Mouse (Mus musculus) layer of hippocampus, postnatal 25 days (tissue): ENCODE data around the gene Gm20431. TPM values are rescaled to one million over a fixed set of nuclear protein-coding genes. Genes with fewer than 3 reads are reported as not detected.
A peak's percentile ranks its signal among the peaks of the same experiment; 100 is the strongest.
"Not testable (repeated sequence)": the region's sequence is repeated elsewhere in the genome, so short reads cannot be mapped to it uniquely, and the experiment has no call there.

Source experiments
- DNase-seq, 2 experiments: peaks; one replicate each; pipeline ENCODE4 v3.0.0; 2022; ENCODE audit warnings: mixed read lengths in 2 of 2, low spot score in 1 of 2; ENCODE audit errors: extremely low spot score in 1 of 2
- total RNA-seq, 2 experiments: library from RNA; stranded (reverse); gene quantifications; 2 replicates each; pipeline ENCODE4 v1.2.3; 2021

The Gm20431 gene
- total RNA-seq, 2 experiments from 2014 or later = 51.0 to 51.3 TPM

DNA sequence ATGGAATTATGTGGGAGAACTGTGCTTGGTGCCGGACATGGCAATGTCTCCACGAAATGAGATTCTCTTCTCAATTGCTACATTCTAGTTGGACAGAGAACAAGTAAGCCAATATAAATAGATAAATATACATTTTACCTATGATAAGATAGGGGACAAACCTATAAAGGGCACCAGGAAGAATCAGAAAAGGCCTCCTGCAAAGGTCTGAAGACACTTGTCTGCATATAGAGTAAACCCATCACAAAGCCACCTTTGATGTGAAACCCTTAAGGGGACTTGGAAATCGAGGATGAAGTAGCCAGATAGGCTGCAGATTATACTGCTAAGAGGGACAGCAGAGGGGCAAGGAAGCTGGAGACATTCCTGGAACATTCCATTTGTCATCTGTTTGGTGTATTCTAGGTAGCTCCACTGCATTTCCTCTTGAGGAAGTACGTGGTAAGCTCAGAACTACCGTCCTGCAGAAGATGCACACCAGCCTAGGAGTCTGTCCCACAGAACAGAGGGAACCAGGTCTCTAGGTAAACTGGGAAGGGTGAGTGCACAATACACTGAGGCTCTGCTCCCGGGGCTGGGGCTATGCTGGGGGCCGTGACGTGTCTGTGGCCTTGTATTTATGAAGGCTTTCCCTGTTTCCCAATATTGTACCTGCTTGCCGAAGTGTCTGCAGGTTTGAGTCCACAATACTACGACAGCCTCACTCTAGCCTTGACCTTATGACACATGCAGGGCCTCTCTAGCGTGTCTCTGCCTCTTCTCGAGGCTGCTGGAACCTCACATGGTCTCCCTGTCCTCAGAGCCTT lies 28.4 kb downstream of the Gm20431 start:
- no peak for DNase-seq

DNA sequence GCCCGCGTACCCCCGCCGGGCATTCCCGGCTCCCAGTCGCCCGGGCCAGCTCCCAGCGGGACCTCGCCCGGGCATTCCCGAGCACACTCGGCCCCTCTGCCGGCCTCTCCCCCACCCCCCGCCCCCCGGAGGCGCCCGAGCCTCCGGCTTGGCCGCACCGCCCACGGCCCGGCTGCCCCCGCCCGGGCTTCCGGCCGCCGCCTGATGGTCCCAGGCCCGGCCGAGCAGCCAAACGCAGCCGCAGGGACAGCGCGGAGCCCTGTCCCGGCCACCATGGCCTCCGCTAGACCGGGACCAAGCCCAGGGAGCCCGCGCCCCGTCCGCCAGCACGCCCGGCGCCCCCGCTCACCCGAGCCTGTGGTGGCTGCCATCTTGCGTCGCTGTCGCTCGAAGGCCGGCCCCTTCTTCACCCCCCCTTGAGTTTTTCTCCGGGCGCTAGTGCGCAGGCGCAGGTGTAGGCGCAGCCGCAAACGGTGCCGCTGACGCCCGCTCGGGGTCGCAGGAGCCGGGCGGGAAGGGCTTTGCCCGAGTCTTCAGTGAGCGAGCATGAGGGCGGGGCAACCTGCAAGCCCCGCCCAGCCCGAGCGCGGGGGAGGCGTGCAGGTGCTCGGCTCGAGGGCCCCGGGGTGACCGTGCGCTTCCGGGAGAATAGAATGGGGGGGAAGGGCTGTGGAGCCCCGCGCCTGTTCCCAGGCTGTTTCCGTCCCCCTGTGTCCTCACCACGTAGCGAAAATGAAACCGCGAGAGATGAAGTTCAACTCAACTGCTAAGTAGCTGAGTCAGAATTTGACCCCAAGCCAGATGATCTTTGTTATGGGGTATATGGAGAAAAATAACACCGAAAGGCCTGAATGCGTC lies 29.5 kb downstream of the Gm20431 start, which contains the start of gene Ube2v1:
TSS of gene Ube2v1 (minus strand) at position 505 of the 858 bp plus-strand sequence.
- peak; percentile 90 to 96 for DNase-seq

DNA sequence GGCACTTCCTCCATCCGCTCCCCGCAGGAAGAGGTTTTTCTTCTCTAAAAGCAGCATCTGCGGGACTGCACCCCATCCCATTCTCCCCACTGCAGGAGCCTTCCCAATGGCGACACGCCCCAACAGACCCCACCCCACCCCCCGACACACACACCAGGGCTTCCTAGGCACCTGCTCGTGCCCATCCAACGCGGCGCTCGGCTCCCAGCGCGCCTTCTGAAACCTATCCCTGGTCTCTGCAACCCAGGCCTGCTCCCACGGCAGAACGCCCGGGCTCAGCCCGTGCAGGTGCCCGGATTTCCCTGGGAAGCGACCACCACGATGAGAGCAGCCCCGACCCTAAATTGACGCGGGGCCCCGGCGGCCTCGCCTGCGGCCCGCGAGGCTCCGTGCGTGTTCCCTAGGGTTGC lies 30.1 kb downstream of the Gm20431 start:
- DNase-seq = peak; percentile 28 to 52

DNA sequence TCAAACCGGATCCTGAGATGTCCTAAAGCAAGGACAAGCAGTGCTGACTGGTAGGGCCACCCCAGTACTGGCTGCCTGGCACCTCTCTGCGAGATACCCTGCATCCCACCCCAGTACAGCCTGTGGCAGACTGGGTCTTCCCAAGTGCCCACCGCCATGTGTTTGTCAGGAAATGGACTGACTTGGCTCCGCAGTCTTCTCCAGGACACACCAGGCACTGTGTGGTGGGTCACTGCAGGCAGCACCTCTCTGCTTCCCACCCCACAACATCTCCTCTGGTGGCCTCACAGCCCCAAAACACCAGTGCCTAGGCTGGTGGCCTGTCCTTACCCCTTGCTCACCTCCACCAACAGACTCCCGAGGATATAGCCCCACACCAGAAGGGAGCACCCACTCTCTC lies 30.9 kb downstream of the Gm20431 start:
- no peak for DNase-seq

DNA sequence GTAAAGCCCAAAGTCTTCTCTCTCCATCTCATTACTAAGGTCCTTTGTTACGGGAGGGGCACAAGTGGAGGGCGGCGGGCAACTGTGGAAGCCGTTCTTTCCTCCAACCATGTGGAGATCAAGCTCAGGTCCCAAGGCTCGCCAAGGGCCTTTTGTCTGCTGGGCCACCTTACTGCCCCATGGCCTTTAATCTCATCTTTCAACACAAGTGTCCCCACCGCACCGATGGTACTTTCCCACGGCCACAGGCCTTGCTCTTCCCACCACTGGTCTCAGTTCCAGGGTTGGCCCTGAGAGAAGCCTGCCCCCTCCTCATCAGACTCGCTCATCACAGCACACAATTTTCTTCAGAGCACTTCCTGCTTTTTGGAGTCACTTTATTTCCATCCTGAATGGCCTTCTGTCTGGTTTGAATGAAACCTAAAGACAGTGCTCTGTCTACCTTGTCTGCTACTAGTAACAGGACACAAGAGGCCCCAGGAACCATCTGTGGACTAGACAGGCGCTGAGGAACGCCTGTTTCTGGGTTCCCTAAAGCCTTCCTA lies 31.6 kb downstream of the Gm20431 start:
- no peak for DNase-seq

DNA sequence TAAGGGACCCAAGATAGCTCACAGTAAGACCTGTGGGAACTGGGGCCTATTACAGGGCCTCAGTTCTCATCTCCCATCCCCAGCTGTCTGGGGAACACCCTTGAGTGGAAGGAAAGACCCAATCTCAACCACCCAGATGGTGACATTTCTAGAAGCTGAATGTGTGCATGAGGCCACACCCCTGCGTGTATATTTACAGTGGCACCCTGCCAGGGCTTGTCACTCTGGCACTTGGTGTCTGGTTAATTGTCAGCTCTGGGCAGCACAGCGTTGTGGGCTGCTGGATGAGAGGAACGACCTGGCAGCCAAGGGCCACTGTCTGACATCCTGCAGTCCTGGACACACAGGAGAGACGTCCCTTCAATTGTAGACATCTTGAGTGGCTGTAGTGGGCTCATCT lies 32.4 kb downstream of the Gm20431 start:
- no peak for DNase-seq

DNA sequence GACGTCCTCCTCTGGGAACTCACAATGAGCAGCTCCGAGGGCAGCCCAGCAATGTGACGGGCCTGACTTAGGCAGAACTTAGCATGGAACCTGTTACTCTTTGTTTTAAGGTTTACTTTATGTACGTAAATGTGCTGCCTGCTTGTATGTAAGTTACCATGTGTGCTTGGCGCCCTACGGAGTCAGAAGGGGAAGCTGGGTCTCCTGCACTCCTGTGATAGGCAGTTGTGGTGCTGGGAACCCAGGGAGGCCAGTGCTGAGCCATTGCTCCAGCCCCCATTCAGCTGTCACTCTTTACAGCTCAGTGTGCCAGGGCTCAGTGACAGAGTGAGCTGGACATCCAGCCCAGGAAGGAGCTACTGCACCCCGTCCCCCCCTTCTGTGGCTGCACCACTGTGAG lies 34.3 kb downstream of the Gm20431 start:
- no peak for DNase-seq

DNA sequence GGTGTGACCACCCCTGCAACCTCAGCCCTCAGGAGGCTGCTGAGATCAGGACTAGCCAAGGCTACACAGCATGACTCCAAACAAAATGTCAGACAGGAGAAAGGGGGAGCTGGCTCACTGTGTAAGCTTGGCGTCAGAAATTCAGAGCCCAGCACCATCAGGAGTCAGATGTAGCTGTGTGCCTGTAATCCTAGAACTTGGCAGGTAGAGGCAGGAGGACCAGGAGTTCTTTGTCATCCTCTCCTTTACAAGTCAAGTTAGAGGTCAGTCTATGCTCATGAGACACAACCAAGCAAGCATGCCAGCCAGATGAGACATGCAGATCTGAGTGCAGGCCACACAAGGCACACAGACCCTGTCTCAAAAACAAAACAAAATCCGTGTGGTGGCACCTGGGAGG lies 35.6 kb downstream of the Gm20431 start:
- no peak for DNase-seq

DNA sequence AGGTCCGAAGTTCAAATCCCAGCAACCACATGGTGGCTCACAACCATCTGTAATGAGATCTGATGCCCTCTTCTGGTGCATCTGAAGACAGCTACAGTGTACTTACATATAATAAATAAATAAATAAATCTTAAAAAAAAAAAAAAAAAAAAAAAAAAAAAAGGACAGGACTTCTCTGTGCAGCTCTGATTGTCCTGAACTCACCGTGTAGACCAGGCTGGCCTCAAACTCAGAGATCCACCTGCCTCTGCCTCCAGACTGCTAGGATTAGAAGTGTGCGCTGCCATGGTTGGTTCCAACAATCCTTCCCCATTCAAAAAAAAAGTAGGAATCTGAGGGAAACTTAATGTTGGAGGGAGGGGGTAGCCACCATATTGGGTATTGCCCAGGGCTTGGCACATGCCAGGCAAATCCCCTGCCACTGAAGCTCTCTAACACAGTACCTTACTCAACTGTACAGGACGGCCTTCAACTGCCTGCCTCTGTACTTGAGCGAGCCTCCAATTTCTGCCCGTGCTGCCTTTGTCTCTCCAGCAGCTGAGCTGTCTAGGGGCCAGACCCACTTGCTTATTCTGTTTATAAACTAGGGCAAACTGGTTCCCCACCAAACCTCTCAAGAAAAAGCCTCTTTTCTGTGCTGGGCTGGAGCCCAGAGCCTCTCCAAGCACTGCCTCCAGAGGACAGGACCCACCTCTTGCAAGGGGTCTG lies 36.8 kb downstream of the Gm20431 start:
- no peak for DNase-seq

DNA sequence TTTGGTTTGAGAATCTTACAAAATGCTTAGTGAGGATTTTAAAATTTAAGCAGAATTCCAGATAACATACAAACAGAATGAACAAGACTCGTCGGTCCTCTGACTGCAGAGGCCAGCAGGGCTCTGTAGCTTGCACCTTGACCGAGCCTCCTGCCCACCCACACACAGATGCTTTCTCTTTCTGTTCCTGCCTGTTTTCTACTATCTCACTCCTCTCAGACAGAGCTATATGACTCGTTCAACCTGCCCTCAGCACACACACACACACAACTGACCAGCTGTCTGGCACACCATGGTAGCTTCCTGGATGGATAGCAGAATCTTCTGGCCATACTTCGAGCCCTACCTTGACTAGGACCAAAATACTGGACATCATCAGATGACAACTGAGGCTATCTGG lies 38.3 kb downstream of the Gm20431 start:
- no peak for DNase-seq

DNA sequence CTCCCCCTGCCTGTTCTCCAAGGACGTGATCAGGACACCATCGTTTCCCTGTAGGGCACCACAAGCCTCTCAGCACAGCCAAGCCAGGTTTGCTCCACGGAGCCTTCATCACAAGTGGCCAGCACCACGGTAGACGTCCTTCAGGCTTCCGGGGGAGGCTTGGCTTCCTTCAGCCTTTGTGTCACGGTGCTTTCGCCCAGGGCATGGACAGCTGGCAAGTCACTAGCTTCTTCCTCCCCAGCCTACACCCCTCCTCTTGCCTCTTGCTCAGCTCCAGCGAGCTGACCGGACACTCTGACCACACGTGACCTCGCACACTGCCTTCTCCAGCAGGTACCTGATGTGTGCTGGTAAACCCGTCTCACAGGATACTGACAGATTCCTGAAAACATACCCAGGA lies 38.9 kb downstream of the Gm20431 start:
- DNase-seq = no peak

DNA sequence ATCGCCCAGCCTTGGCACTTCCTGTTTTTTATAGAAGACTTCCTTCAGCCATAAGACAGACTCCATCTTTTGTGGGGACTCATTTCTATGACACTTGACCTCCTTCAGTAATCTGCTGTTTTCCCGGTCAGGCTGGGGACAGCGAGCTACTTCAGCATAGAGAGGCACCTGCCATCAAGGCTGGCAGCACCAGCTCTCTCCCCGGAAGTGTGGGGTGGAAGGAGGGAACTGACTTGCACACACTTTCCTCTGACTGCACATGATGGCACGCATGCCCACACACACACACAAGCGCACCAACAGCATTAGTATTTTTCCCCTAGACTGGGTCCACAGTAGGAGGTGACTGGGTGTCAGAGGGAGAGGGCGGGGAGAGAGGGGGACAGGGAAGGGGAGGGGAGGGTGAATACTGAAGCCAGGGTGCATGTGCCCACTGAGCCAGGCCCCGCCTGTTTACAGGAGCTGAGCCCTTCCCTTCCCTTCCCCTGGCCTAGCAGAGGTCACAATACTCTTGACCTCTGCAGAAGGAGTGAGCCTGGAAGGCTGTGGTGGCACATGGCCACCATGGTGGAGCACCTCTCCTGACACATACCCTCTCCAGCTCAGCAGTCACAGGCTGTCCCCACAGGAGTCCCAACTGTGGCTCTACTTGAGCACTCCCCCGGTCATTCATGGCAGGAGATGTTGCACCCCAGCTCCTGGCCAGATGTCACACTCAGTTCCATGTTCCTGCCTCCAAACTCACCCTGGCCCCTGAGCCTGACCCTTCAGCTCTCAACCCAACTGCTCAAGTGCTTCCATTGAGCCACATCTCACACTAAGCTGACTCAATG lies 39.8 kb downstream of the Gm20431 start:
- DNase-seq = no peak

DNA sequence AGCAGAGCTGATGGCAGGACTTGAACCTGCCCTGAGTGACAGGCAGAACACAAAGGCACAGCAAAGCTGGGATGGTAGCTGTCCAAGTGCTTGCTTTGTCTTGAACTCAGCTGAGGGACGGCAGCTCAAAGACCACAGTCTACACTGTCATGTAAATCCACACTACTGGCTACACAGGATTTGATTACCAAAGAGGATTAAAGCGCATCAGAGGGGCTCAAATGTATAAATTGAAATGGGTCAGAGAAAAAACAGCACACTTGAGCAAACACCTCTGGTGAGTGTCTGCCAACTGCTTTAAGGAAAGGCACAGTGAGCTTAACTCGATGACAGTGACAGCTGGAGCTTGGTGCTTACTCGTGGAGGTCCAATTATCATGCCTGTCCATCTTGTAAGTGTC lies 43.8 kb downstream of the Gm20431 start:
- no peak for DNase-seq

DNA sequence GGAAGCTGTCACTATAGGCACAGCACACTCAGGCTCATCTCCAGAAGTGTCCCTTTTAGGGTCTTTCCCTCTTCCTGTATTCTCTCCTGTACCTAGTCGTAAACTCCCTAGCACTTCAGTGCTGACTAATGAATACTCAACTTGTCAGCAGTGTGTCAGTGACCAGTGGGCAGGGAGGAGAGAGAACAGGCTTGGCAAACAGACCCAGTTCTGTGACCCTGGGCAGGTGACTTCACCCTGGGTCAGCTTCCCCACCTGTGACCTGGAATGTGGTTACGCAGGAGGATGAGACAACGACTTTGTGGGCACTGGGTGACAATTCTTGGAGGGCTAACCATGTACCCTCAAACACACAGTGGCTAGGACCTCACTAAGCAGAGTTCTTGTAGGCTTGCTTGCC lies 44.3 kb downstream of the Gm20431 start:
- DNase-seq = no peak

DNA sequence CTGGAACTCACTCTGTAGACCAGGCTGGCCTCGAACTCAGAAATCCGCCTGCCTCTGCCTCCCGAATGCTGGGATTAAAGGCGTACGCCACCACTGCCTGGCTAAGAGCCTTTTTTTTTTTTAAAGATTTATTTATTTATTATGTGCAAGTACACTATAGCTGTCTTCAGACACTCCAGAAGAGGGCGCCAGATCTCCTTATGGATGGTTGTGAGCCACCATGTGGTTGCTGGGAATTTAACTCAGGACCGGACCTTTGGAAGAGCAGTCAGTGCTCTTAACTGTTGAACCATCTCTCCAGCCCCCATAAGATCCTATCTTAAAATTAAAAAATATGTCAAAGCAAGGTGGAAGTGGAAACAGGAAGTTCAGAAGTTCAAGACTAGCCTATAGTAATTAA lies 48.0 kb downstream of the Gm20431 start:
- not testable (repeated sequence) for DNase-seq

DNA sequence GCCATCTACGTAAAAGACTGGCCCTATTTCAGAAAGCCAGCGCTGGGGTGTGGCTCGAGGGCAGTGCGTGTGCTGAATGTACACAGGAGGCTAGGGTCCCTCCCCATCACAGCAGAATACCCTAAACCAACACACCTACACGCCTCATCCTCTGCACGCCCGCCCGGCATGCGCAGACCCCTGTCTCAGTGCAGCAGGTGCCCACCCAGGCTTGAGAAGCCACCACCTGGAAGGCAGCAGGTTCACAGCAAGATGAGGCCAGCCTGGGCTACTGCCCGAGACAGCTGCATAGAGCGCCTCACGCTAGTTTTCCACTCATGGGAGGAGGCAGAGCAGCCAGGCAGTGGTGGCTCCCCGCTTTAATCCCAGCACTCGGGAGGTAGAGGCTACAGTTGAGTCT lies 49.2 kb downstream of the Gm20431 start:
- DNase-seq = no peak

DNA sequence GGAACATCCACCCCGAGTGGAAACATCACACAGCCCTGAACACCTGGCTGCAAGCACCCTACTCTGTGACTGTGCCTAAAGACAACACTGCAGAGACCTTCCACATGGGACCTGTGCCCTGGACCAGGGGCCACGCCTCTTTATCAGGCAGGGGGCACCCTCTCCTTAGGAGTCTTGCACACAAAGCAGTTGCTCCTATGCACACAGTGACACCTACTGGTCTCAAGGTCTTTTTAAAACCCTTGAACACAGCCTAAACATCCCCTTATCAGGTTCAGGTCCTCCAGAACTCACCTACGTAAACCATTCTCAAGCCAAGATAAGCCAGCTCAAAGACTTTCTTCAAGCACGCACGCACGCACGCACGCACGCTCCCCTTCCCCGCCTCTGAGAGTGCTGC lies 50.0 kb downstream of the Gm20431 start:
- DNase-seq = no peak

DNA sequence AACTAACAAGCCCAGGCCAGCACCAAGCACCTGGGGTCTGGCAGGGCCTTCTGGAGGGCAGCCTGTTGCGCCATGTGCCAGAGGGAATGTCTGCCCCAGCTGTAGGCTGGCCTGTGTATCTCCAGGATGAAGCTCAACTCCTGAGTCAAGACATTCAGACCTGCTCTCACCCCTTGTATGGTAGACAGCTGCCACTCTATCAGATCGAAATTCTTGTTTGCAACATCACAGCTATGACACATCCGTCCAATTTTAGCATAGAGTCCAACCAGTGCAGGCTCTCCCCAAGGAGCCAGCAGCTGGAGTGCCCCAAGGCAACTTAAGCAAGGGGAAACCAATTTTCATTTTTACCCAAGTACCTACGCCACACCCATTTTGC lies 54.6 kb downstream of the Gm20431 start:
- no peak for DNase-seq

DNA sequence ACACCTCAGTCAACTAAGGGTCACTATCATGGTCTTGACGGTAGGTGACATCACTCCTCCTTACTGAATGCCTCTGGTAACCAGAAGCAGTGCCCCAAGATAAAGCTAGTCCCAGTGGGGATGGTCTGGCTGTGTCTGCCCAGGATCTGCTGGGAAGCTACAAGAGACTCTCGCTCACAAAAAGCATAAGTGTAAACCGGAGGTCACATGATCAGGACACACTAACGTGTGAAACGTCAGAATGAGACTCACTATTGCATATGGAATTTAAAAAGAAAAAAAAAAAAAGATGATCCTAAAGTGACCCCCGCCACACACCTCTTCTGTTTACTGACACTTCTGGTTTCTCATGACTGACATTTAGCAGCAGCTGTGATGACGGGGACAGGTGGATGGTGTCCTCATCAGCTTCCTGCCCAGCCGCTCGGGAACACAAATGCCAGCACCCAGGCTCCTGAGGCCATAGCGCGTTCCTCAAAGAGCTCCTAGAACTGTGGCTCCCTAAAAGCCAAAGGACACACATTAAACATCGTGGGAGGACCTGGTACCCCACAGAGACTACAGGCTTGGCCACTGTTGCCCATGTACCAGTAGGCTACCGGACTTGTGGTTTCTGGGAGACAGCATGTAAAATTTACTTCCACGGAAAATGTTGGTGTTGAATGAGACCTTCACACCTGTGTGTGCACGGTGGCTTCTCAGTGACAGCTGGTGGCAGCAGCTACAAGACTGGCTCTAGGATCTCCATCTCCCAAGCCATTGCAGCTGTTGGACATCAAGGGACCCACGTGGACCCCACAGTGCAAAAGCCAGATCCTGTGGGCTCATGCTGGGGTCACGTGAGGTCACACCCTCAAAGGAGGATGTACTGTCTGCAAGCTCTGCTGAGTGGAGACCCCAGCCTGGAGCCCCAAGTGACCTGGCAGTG lies 55.2 kb downstream of the Gm20431 start:
- no peak for DNase-seq
